ENCODE assay signal across 18 mouse cellular contexts in the genomic region with DNA sequence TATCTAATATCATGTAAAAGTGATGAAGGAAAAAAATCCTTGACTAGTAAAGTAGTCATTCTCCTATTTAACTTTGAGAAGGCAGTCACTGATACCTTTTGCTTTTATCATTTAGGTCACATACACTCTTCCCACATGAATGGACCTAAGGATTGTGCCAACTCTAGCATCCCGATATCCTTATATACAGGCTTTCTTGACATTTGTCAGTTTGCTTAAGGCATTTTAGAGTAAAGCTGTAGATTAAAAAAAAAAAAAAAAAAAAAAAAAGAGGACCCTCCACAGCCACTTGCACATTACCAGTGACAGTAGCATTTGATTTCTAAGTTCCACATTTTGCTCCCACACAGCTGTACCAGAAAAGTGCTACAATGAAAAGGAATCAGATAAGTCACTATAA.
"Had no signal": no experiment of that assay in that cellular context is flagged by ENCODE, and none has a peak within 500 bp of the region (broad histone marks: within the 10 kb centered on the region; RNA-seq: fewer than 3 reads in every experiment).

No protein-coding gene starts in this region.

- DNase-seq: lung, adult 18-20 months; lung, embryonic 14.5 days; lung, postnatal 10 days; lung, postnatal 4 days; right cerebral cortex, adult 18-20 months; right cerebral cortex, postnatal 25 days; right cerebral cortex, postnatal 4 days; spleen, adult 18-20 months; thymus, adult 18-20 months; thymus, postnatal 14 days; thymus, postnatal 36 days had no signal

- H3K4me2 ChIP-seq: liver, embryonic 12.5 days; lung, embryonic 14.5 days; midbrain, embryonic 12.5 days; neural tube, embryonic 13.5 days; neural tube, embryonic 15.5 days had no signal

- H3K27me3 ChIP-seq: liver, embryonic 12.5 days; midbrain, embryonic 12.5 days; neural tube, embryonic 13.5 days; neural tube, embryonic 15.5 days had no signal

- ATAC-seq: liver, embryonic 12.5 days had no signal

- H3K4me3 ChIP-seq: liver, embryonic 12.5 days; midbrain, embryonic 10.5 days; midbrain, embryonic 12.5 days; myocyte; neural tube, embryonic 13.5 days; neural tube, embryonic 15.5 days had no signal

- H3K9ac ChIP-seq: liver, embryonic 12.5 days; liver, embryonic 14.5 days; lung, embryonic 14.5 days; midbrain, embryonic 12.5 days; neural tube, embryonic 13.5 days; neural tube, embryonic 15.5 days had no signal

- H3K9me3 ChIP-seq: liver, embryonic 12.5 days; midbrain, embryonic 10.5 days; midbrain, embryonic 12.5 days; neural tube, embryonic 13.5 days; neural tube, embryonic 15.5 days had no signal

- H3K4me1 ChIP-seq: liver, embryonic 12.5 days; midbrain, embryonic 10.5 days; midbrain, embryonic 12.5 days; neural tube, embryonic 13.5 days; neural tube, embryonic 15.5 days had no signal

- H3K27ac ChIP-seq: liver, embryonic 12.5 days; liver, embryonic 14.5 days; midbrain, embryonic 10.5 days; midbrain, embryonic 12.5 days; neural tube, embryonic 13.5 days; neural tube, embryonic 15.5 days had no signal

- H3K36me3 ChIP-seq: liver, embryonic 12.5 days; midbrain, embryonic 10.5 days; midbrain, embryonic 12.5 days; neural tube, embryonic 13.5 days; neural tube, embryonic 15.5 days had no signal
